Mouse (Mus musculus): ENCODE results near the gene Zbtb20.

DNA sequence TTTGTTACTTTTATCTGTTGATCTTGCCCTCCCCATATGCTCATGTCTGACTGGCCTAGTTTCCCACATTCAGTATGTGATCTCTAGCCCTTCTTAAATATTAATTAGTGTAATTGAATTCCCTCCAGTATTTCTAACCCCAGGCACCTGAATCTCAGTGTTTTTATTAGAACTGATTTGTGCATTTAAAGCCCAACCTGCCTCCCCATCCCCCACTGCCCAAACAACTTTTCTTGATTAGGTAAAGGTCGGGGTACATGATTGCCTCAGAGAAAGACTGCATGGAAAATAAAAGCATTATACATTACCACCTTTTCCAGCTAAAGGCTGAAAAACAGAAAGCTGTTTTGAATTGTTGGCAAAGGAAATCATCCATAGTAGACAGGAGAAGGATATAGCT lies 383.8 kb downstream of the Zbtb20 start:
- no peak for TF ChIP-seq POLR2A (IDR thresholded peaks at IDR 0.05; ENCODE audit: low read depth, low read length)
- no peak for TF ChIP-seq CTCF (IDR thresholded peaks at IDR 0.05; ENCODE audit: borderline replicate concordance, insufficient read depth, low read length)
